Mouse (Mus musculus): Measurements from ENCODE around the gene Map3k3.

Map3k3 gene

GRCm38 (mm10) chr11:106083708-106084701, at the start of gene Map3k3:
Gene Map3k3, plus strand, starts transcription at chr11:106084613.
- peak; percentile 99 to 100 for DNase-seq (ENCODE audit: low spot score in 2 of 2)

- DNase-seq (ENCODE audit: low spot score in 2 of 2): no peak
Measured at GRCm38 (mm10) chr11:106034986-106035385, 49.4 kb upstream of the Map3k3 start.

- peak; percentile 97 to 99 for DNase-seq (ENCODE audit: low spot score in 2 of 2)
Measured at GRCm38 (mm10) chr11:106036548-106037417, 47.6 kb upstream of the Map3k3 start, which contains the start of gene Dcaf7. Gene Dcaf7, plus strand, starts transcription at chr11:106036872.

- peak; percentile 80 to 90 for DNase-seq (ENCODE audit: low spot score in 2 of 2)
Measured at GRCm38 (mm10) chr11:106037418-106037751, 47.0 kb upstream of the Map3k3 start.

- DNase-seq (ENCODE audit: low spot score in 2 of 2): no peak
Measured at GRCm38 (mm10) chr11:106044349-106044748, 40.1 kb upstream of the Map3k3 start.

GRCm38 (mm10) chr11:106045256-106045655, 39.2 kb upstream of the Map3k3 start:
- DNase-seq (ENCODE audit: low spot score in 2 of 2): no peak

GRCm38 (mm10) chr11:106045780-106046179, 38.6 kb upstream of the Map3k3 start:
- no peak for DNase-seq (ENCODE audit: low spot score in 2 of 2)

GRCm38 (mm10) chr11:106046584-106046983, 37.8 kb upstream of the Map3k3 start:
- DNase-seq (ENCODE audit: low spot score in 2 of 2): no peak

GRCm38 (mm10) chr11:106053921-106054320, 30.5 kb upstream of the Map3k3 start:
- no peak for DNase-seq (ENCODE audit: low spot score in 2 of 2)

- no peak for DNase-seq (ENCODE audit: low spot score in 2 of 2)
Measured at GRCm38 (mm10) chr11:106054600-106054999, 29.8 kb upstream of the Map3k3 start.

GRCm38 (mm10) chr11:106055341-106055740, 29.1 kb upstream of the Map3k3 start:
- DNase-seq (ENCODE audit: low spot score in 2 of 2): no peak

- no peak for DNase-seq (ENCODE audit: low spot score in 2 of 2)
Measured at GRCm38 (mm10) chr11:106056819-106057491, 27.5 kb upstream of the Map3k3 start.

- DNase-seq (ENCODE audit: low spot score in 2 of 2): no peak
Measured at GRCm38 (mm10) chr11:106058020-106058419, 26.4 kb upstream of the Map3k3 start.

GRCm38 (mm10) chr11:106060549-106060948, 23.9 kb upstream of the Map3k3 start:
- no peak for DNase-seq (ENCODE audit: low spot score in 2 of 2)

GRCm38 (mm10) chr11:106061311-106061710, 23.1 kb upstream of the Map3k3 start:
- DNase-seq (ENCODE audit: low spot score in 2 of 2): no peak

GRCm38 (mm10) chr11:106063756-106064155, 20.7 kb upstream of the Map3k3 start:
- DNase-seq (ENCODE audit: low spot score in 2 of 2): no peak

- DNase-seq (ENCODE audit: low spot score in 2 of 2): no peak
Measured at GRCm38 (mm10) chr11:106065073-106065922, 19.1 kb upstream of the Map3k3 start.

GRCm38 (mm10) chr11:106065923-106066571, 18.4 kb upstream of the Map3k3 start, which contains the start of gene Taco1:
Gene Taco1, plus strand, starts transcription at chr11:106066061.
- DNase-seq (ENCODE audit: low spot score in 2 of 2): peak; percentile 87 to 94

GRCm38 (mm10) chr11:106066616-106067015, 17.8 kb upstream of the Map3k3 start:
- DNase-seq (ENCODE audit: low spot score in 2 of 2): peak in 1 of 2 experiments; percentile 23

- DNase-seq (ENCODE audit: low spot score in 2 of 2): no peak
Measured at GRCm38 (mm10) chr11:106073774-106074173, 10.6 kb upstream of the Map3k3 start.

Data from frontal cortex, postnatal 10 days (tissue).